Mouse (Mus musculus) midbrain, embryonic 15.5 days (tissue): ENCODE measurements around the gene Pygm. TPM values are rescaled to one million over a fixed set of nuclear protein-coding genes. Genes with fewer than 3 reads are reported as not detected.

Source experiments
- ATAC-seq: fragments of 200-750 bp; cut with Nextera tagmentation; replicated peaks from 2 replicates; pipeline ENCODE4 v1.8.0; 2017; ENCODE audit warnings: moderate TSS enrichment
- H3K27ac ChIP-seq: fragments of 300-500 bp; sonication (generic); 2 replicates; pipeline ENCODE4 v1.5.1; 2015; ENCODE audit warnings: mild to moderate bottlenecking, inconsistent platforms
- H3K27me3 ChIP-seq: fragments of 300-500 bp; sonication (generic); replicated peaks from 2 replicates; pipeline ENCODE4 v1.6.1; 2015; ENCODE audit warnings: inconsistent platforms
- H3K36me3 ChIP-seq: fragments of 300-500 bp; sonication (generic); replicated peaks from 2 replicates; pipeline ENCODE4 v1.6.1; 2015; ENCODE audit warnings: inconsistent platforms
- H3K4me1 ChIP-seq: fragments of 300-500 bp; sonication (generic); 2 replicates; pipeline ENCODE4 v1.6.1; 2015; ENCODE audit warnings: inconsistent platforms
- H3K4me2 ChIP-seq: fragments of 300-500 bp; sonication (generic); 2 replicates; pipeline ENCODE4 v1.6.1; 2015; ENCODE audit warnings: inconsistent platforms, mild to moderate bottlenecking, moderate library complexity
- H3K4me3 ChIP-seq: fragments of 300-500 bp; sonication (generic); 2 replicates; pipeline ENCODE4 v1.5.1; 2015; ENCODE audit warnings: mild to moderate bottlenecking, inconsistent platforms
- H3K9ac ChIP-seq: fragments of 300-500 bp; sonication (generic); 2 replicates; pipeline ENCODE4 v1.6.1; 2015; ENCODE audit warnings: mild to moderate bottlenecking, inconsistent platforms
- H3K9me3 ChIP-seq: fragments of 300-500 bp; sonication (generic); 2 replicates; pipeline ENCODE4 v1.6.1; 2016; ENCODE audit warnings: inconsistent platforms
- WGBS: fragments of 180-500 bp; shearing (Covaris S2); methylation state at CpG from one replicate; pipeline ENCODE4 v1.1.7; 2015; ENCODE audit warnings: mixed read lengths; 5-methylcytosine and 5-hydroxymethylcytosine counted together
- polyA plus RNA-seq: library from polyadenylated mRNA; unstranded; fragments of >200 nt; fragmentation: Nextera tagmentation; extraction: Ambion mirVana; gene quantifications from 2 replicates; pipeline ENCODE4 v1.2.1, GENCODE M21; 2015

Gene Pygm
- polyA plus RNA-seq, 1 experiment from 2014 or later: 5.9 TPM

DNA sequence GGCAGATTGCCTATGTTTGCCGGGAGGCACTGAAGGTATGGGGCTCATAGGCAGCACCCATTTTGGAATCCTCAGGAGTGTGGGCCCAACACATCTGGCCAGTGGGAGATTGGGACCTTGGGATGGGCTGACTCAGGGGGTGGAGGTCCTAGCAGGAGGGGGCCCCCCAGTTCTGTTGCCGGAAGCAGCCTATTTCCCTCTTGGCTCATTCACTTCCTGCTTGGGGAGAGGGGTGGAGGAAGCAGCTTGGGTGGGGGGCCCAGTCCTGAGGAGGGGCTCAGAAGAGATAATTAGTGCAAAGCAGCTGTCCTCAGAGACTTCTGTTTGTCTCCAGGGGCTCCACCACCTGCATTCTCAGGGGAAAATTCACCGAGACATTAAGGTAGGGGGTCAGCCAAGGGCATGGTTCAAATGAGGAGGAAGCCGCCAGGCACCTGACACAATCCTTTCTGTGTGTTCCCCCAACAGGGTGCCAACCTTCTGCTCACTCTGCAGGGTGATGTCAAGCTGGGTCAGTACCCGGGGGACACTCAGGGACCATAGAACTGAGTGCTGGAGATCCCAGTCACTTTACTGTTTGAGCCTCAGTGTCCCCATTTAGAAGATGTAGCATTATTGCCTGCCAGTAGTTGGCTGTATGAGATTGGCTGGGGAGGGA lies 41.8 kb upstream of the Pygm start:
- no peaks in the 10 kb centered on the region for H3K9me3 ChIP-seq
- WGBS: 77% methylated on average over 5 of the region's 5 CpGs
- no peak overlapping the region for H3K9ac ChIP-seq
- no peak overlapping the region for H3K27ac ChIP-seq
- H3K36me3 ChIP-seq: peaks cover 55% of the 10 kb centered on the region
- ATAC-seq: no peak
- peaks cover 10% of the 10 kb centered on the region for H3K4me1 ChIP-seq
- H3K4me3 ChIP-seq: 0 out of 2 replicates have a peak overlapping the region, but pooled peaks have one; percentile 47
- peak overlapping the region; percentile 91; the same call in 1 of the 2 replicates for H3K4me2 ChIP-seq
- 0 out of 2 replicates have a peak, but pooled peaks cover 3% of the 10 kb centered on the region for H3K27me3 ChIP-seq

DNA sequence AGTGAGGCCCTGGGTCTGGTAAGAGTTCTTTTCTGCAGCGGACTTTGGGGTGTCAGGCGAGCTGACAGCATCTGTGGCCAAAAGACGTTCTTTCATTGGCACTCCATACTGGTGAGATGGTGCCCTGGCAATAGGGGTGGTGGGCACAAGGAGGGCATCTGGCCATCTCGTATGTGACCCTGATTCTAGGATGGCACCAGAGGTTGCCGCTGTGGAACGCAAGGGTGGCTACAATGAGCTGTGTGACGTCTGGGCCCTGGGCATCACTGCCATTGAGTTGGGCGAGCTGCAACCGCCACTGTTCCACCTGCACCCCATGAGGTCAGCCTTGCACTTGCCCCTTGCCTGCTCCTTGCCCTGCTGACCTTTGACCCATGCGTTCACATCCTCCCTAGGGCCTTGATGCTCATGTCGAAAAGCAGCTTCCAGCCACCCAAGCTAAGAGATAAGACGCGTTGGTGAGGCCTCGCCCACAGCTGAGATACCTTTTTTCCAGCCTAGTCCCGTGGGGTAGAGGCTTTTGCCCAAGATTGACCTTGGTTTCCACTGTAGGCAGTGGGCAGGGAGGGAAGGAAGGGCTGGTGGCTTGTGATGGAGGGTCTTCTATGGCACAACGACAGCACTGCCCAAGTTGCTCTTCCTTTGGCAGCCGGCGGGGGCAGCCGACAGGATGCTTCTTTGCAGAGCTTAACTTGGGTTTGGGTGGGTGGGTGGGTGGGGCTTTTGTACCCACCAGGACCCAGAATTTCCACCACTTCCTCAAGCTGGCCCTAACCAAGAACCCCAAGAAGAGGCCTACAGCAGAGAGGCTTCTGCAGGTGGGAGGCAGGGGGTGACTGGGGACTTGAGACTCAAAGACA lies 40.9 kb upstream of the Pygm start:
- Histone ChIP-seq H3K27ac (no peak overlapping the region), H3K4me3 (no peak overlapping the region), H3K4me2 (no peak overlapping the region), H3K4me1 (peaks cover 7% of the 10 kb centered on the region), H3K9ac (no peak overlapping the region), H3K27me3 (0 out of 2 replicates have a peak, but pooled peaks cover 3% of the 10 kb centered on the region), H3K36me3 (peaks cover 47% of the 10 kb centered on the region), H3K9me3 (no peaks in the 10 kb centered on the region)
- ATAC-seq: no peak
- 87% methylated on average over 19 of the region's 19 CpGs for WGBS

- WGBS: 88% methylated on average over 5 of the region's 5 CpGs
- peaks cover 42% of the 10 kb centered on the region for H3K36me3 ChIP-seq
These were observed 40.2 kb upstream of the Pygm start for GRCm38 (mm10) chr19:6343996-6344395.

DNA sequence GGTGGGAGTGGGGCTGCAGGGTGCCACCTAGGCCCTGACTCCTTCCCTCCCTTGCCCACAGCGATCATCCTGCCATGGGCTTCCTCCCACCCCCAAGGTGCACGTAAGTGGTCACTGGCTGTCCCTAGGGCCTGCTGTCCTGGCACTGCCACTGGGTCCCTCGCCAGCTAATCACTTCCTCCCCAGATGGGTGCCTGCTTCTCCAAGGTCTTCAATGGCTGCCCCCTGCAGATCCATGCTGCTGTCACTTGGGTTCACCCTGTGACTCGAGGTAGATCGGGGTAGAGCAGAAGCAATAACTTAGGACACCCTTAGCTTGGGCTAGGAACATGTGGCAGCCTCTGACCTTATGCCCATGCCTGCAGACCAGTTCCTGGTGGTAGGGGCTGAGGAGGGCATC lies 38.2 kb upstream of the Pygm start:
- Histone ChIP-seq H3K27me3 (no peaks in the 10 kb centered on the region), H3K4me3 (no peak overlapping the region), H3K27ac (no peak overlapping the region), H3K9ac (no peak overlapping the region), H3K36me3 (peaks cover 36% of the 10 kb centered on the region; the same call in 1 of the 2 replicates), H3K9me3 (no peaks in the 10 kb centered on the region), H3K4me1 (peaks cover 4% of the 10 kb centered on the region), H3K4me2 (no peak overlapping the region)
- WGBS: 97% methylated on average over 5 of the region's 5 CpGs
- no peak for ATAC-seq

More at GRCm38 (mm10) chr19:6343996-6344395, 40.2 kb upstream of the Pygm start:
- H3K4me1 ChIP-seq: peaks cover 7% of the 10 kb centered on the region
- H3K9ac ChIP-seq: no peak overlapping the region
- no peak overlapping the region for H3K4me2 ChIP-seq
- no peak for ATAC-seq
- no peaks in the 10 kb centered on the region for H3K9me3 ChIP-seq
- H3K4me3 ChIP-seq: no peak overlapping the region
- 0 out of 2 replicates have a peak, but pooled peaks cover 3% of the 10 kb centered on the region for H3K27me3 ChIP-seq
- H3K27ac ChIP-seq: no peak overlapping the region

DNA sequence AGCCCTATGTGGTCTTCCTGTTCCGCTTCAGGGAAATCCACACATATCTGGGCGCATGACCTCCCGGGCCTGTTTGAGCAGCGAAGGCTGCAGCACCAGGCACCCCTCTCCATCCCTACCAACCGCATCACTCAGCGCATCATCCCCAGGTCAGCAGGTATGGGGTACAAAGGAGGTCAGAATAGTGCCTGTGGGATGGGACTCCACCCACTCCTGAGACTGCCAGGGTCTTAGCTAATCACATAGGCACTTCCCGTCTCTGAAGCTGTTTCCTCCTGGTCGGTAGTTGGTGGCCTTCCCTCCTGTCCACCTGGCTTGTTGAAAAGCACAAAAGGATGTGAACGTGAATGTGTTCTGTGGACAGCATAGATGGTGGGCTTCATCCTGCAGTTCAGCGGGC lies 37.5 kb upstream of the Pygm start:
- Histone ChIP-seq H3K27ac (no peak overlapping the region), H3K27me3 (no peaks in the 10 kb centered on the region), H3K9ac (no peak overlapping the region), H3K36me3 (peaks cover 39% of the 10 kb centered on the region; the same call in 1 of the 2 replicates), H3K9me3 (no peaks in the 10 kb centered on the region), H3K4me2 (no peak overlapping the region), H3K4me3 (no peak overlapping the region), H3K4me1 (no peaks in the 10 kb centered on the region)
- WGBS: 89% methylated on average over 10 of the region's 10 CpGs
- ATAC-seq: no peak

DNA sequence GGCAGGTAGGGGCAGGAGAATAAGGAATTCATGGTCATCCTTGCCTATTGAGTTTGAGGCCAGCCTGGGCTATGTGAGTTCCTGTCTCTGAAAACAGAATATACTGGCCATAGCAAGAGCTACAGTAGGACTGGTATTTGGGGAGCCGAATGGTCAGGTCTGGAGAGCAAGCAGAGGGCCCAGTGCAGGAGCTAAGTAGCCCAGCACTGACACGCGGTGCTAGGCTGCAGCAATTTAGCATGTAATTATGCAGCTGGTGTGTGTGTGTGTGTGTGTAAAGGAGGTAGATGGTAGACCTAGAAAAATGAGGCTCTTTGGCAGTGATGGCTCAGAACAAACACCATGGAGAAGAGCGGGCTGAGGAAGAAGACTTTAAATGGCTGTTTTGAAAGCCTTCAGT lies 36.6 kb upstream of the Pygm start:
- no peak overlapping the region for H3K4me3 ChIP-seq
- no peak overlapping the region for H3K9ac ChIP-seq
- no peak for ATAC-seq
- no peaks in the 10 kb centered on the region for H3K27me3 ChIP-seq
- WGBS: 96% methylated on average over 4 of the region's 4 CpGs
- H3K27ac ChIP-seq: no peak overlapping the region
- no peaks in the 10 kb centered on the region for H3K4me1 ChIP-seq
- peaks cover 39% of the 10 kb centered on the region; the same call in 1 of the 2 replicates for H3K36me3 ChIP-seq
- no peaks in the 10 kb centered on the region for H3K9me3 ChIP-seq
- H3K4me2 ChIP-seq: no peak overlapping the region

- Histone ChIP-seq H3K27me3 (no peaks in the 10 kb centered on the region), H3K36me3 (peaks cover 39% of the 10 kb centered on the region; the same call in 1 of the 2 replicates), H3K9me3 (no peaks in the 10 kb centered on the region), H3K4me3 (no peak overlapping the region), H3K4me2 (no peak overlapping the region), H3K4me1 (no peaks in the 10 kb centered on the region), H3K27ac (no peak overlapping the region), H3K9ac (no peak overlapping the region)
- WGBS: 70% methylated on average over 9 of the region's 9 CpGs
- no peak for ATAC-seq
These were observed 35.5 kb upstream of the Pygm start for GRCm38 (mm10) chr19:6348717-6349116.

DNA sequence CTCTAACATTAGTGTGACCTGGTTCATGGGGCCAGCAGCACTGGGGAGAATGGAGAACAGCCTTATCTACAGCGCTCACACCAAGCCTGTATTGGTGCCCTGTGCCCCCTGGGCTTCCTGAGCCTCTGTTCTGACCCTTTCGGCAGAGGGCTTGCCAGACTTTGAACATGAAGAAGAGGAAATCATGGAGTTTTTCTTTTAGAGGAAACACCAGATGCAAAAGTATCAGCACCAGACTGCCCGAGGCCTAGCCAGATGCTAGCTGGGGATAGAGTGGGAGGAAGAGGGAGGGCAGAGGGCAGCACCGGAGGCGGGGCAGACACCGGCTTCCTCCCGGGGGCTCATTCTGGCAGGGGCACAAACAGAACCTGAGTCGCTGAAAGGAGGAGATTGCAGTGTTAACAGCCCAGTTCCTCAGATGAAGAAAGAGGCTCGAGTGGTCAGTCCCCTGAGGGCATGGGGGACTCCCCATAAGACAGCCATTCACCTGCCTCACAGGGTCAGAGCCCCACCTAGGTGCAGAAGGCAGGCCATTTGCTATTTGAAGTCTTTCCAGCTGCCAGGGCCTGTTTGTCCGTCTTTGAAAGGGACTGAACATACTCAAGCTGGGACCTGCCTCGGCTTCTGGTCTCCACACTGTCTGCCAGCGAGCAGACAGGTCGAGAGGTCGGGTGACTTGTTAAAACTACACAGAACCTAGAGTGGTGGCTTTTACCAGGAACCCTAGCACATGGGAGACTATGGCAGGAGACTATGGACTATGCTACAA lies 34.8 kb upstream of the Pygm start:
- peaks cover 33% of the 10 kb centered on the region; the same call in 1 of the 2 replicates for H3K36me3 ChIP-seq

DNA sequence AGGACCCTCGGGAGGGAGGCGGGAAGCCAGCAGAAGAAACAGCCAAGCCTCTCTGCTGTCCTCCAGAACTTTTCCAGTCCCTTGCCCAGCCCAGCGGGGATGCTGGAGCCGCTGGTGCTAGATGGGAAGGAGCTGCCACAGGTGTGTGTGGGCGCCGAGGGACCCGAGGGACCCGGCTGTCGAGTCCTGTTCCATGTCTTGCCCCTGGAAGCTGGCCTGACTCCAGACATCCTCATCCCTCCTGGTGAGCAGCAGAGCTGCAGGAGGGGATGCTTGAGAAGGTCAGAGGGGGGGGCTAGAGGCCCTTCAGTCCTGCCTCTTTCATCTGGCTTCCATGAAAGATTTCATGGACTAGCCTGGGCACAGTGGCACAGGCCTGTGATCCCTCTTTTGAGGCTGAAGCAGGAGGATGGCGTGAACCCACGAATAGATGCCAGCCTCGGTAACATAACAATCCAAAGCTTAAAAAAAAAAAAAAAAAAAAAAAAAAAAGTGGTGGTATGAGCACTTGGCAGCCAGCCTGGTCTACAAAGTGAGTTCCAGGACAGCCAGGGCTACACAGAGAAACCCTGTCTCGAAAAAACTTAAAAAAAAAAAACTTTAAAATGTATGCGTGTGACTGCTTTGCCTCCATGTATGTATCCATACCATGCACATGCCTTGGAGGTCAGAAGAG lies 32.6 kb upstream of the Pygm start:
- no peaks in the 10 kb centered on the region for H3K4me1 ChIP-seq
- no peak for ATAC-seq
- H3K4me2 ChIP-seq: no peak overlapping the region
- no peaks in the 10 kb centered on the region for H3K27me3 ChIP-seq
- WGBS: 70% methylated on average over 14 of the region's 14 CpGs
- no peak overlapping the region for H3K4me3 ChIP-seq
- no peaks in the 10 kb centered on the region for H3K9me3 ChIP-seq
- H3K36me3 ChIP-seq: peaks cover 21% of the 10 kb centered on the region; the same call in 1 of the 2 replicates
- H3K9ac ChIP-seq: no peak overlapping the region
- no peak overlapping the region for H3K27ac ChIP-seq

More for the DNA sequence above, 34.8 kb upstream of the Pygm start:
- WGBS: 52% methylated on average over 14 of the region's 14 CpGs
- Histone ChIP-seq H3K4me3 (no peak overlapping the region), H3K4me2 (no peak overlapping the region), H3K4me1 (no peaks in the 10 kb centered on the region), H3K9me3 (no peaks in the 10 kb centered on the region), H3K27ac (no peak overlapping the region), H3K27me3 (no peaks in the 10 kb centered on the region), H3K9ac (no peak overlapping the region)
- ATAC-seq: no peak

DNA sequence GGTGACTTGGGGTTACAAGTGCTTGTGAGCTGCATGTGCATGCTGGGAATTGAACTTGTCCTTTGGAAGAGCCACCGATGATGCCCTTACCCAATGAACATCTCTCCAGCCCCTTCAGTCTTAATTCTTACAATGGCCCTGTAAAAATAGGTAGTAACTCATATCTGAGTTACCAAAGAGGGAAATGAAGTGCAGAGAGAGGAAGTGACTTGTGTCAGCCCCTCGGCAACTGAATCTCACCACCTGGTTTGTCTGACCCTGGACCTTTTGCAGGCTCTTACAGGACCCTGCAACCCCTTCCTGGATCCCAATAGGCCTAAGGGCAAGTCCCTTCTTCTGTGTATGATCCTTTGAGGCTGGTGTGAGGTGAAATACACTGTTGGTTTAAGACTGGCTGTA lies 32.1 kb upstream of the Pygm start:
- Histone ChIP-seq H3K9me3 (no peaks in the 10 kb centered on the region), H3K27me3 (no peaks in the 10 kb centered on the region), H3K4me1 (no peaks in the 10 kb centered on the region), H3K36me3 (peaks cover 16% of the 10 kb centered on the region; the same call in 1 of the 2 replicates), H3K9ac (no peak overlapping the region), H3K27ac (no peak overlapping the region), H3K4me3 (no peak overlapping the region), H3K4me2 (no peak overlapping the region)
- no peak for ATAC-seq
- WGBS: 90% methylated on average over 2 of the region's 2 CpGs

DNA sequence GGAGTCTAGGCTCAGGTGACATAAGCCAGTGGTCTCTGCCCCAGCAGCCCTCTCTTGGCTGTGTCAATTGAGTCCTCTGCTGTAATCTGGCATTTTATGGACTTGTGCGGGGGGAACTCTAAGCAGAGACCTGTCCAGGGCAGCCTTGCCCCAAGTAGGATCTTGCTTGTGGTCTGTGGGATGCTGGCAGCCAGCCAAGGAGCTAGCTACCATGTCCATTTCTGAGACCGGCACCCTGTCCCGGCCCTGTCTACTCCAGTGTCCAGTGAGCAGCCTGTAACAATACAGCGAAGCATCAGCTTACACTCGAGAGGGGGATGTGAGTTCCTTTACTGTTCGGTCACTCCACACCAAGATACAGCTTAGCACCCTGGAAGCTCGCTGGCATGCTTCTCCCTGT lies 30.2 kb upstream of the Pygm start:
- no peak overlapping the region for H3K4me2 ChIP-seq
- H3K36me3 ChIP-seq: 0 out of 2 replicates have a peak, but pooled peaks cover 10% of the 10 kb centered on the region
- 81% methylated on average over 7 of the region's 7 CpGs for WGBS
- H3K9ac ChIP-seq: no peak overlapping the region
- no peaks in the 10 kb centered on the region for H3K4me1 ChIP-seq
- no peaks in the 10 kb centered on the region for H3K27me3 ChIP-seq
- peak; percentile 16; the same call in 1 of the 2 replicates for ATAC-seq
- no peak overlapping the region for H3K27ac ChIP-seq
- no peak overlapping the region for H3K4me3 ChIP-seq
- no peaks in the 10 kb centered on the region for H3K9me3 ChIP-seq
